Mouse (Mus musculus) embryo, embryonic 10.5 days (tissue): ENCODE measurements around the gene Gm4491.
A peak's percentile ranks its signal among the peaks of the same experiment; 100 is the strongest.

Experiments
- DNase-seq: peaks from one replicate; pipeline ENCODE4 v3.0.0-alpha.2; 2015; ENCODE audit warnings: low spot score

The Gm4491 gene

GRCm38 (mm10) chr14:57082863-57083262 is 32.8 kb downstream of the Gm4491 start:
- DNase-seq = no peak

DNA sequence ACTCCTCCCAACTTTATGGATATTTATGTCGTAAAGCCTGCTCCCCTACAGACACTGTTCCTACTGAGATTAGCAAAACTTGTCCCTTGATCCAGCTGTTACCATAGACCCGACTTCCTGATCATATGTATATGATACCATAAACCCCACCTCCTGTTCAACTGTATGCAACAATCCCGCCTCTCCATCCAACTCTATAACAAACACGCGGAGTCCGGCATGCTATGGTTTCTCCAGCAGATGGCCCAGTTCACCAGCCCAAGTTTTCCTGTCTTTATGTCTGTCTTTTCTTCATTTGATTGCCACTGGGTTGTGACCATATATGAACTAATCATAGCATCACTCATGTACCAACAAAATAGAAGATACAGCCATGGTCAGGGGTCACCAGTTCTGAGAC is 40.1 kb downstream of the Gm4491 start:
- DNase-seq = no peak

DNA sequence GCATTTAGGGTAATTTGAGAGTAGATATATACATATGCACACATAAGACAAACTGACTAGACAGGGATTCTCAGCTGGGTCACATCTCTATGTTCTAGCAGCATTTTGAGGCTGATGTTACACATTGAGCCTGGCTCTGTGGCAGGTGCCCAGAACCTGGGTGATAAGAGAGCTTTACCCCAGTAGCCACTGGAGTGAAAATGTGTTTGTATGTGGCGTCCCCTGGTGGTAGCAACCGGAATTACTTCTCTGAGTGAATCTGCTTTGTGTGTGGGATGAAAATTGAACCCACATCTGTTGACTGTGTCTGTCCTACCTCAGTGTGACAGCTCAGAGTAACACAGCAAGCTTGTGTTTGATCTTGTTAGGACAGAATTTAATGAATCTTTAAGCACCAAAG is 45.8 kb downstream of the Gm4491 start:
- peak; percentile 79 for DNase-seq

GRCm38 (mm10) chr14:57066053-57066452 is 49.6 kb downstream of the Gm4491 start:
- DNase-seq = no peak
